Comparison of ENCODE assay signal across 42 mouse cellular contexts in genomic region chr7:141304537-141304936, GRCm38 (mm10). TPM values are rescaled to one million over a fixed set of nuclear protein-coding genes. Genes with fewer than 3 reads are reported as not detected.
"Had no signal": no experiment of that assay in that cellular context is flagged by ENCODE, and none has a peak within 500 bp of the region (broad histone marks: within the 10 kb centered on the region; RNA-seq: fewer than 3 reads in every experiment).

No protein-coding gene starts in this region.

- ATAC-seq: lung, postnatal 0 days; midbrain, embryonic 13.5 days; midbrain, embryonic 15.5 days; midbrain, embryonic 16.5 days had no signal

- H3K9me3 ChIP-seq: limb, embryonic 10.5 days; limb, embryonic 12.5 days; limb, embryonic 13.5 days; limb, embryonic 15.5 days; liver, embryonic 13.5 days; liver, embryonic 15.5 days; lung, embryonic 15.5 days; megakaryocyte, embryonic 14.5 days; midbrain, embryonic 10.5 days; midbrain, embryonic 12.5 days; midbrain, embryonic 13.5 days; midbrain, embryonic 15.5 days; neural tube, embryonic 12.5 days had no signal

- DNase-seq: layer of hippocampus, postnatal 36 days; left cerebral cortex, postnatal 4 days; liver, embryonic 13.5 days; lung, adult 18-20 months; lung, adult 2 months; lung, embryonic 14.5 days; lung, postnatal 10 days; lung, postnatal 14 days; lung, postnatal 36 days; lung, postnatal 4 days; midbrain, embryonic 14.5 days had no signal

- H3K9ac ChIP-seq: limb, embryonic 12.5 days; limb, embryonic 13.5 days; limb, embryonic 15.5 days; liver, embryonic 13.5 days; liver, embryonic 14.5 days; liver, embryonic 15.5 days; lung, embryonic 14.5 days; lung, embryonic 15.5 days; midbrain, embryonic 12.5 days; midbrain, embryonic 13.5 days; midbrain, embryonic 15.5 days; neural tube, embryonic 12.5 days had no signal

- H3K27me3 ChIP-seq: limb, embryonic 12.5 days; limb, embryonic 13.5 days; limb, embryonic 15.5 days; liver, embryonic 13.5 days; liver, embryonic 15.5 days; lung, embryonic 15.5 days; megakaryocyte, embryonic 14.5 days; midbrain, embryonic 12.5 days; midbrain, embryonic 13.5 days; midbrain, embryonic 15.5 days; neural tube, embryonic 12.5 days had no signal

- H3K4me3 ChIP-seq: left cerebral cortex, adult 2 months; limb, embryonic 10.5 days; limb, embryonic 12.5 days; limb, embryonic 13.5 days; limb, embryonic 15.5 days; liver, embryonic 13.5 days; liver, embryonic 15.5 days; lung, embryonic 15.5 days; megakaryocyte, embryonic 14.5 days; midbrain, embryonic 10.5 days; midbrain, embryonic 12.5 days; midbrain, embryonic 13.5 days; midbrain, embryonic 15.5 days; myocyte; neural tube, embryonic 12.5 days had no signal

- H3K4me2 ChIP-seq: limb, embryonic 12.5 days; limb, embryonic 13.5 days; limb, embryonic 15.5 days; liver, embryonic 13.5 days; liver, embryonic 15.5 days; lung, embryonic 14.5 days; lung, embryonic 15.5 days; midbrain, embryonic 11.5 days; midbrain, embryonic 12.5 days; midbrain, embryonic 13.5 days; midbrain, embryonic 15.5 days; neural tube, embryonic 12.5 days had no signal

- H3K4me1 ChIP-seq: limb, embryonic 10.5 days; limb, embryonic 12.5 days; limb, embryonic 13.5 days; lung, embryonic 15.5 days; midbrain, embryonic 10.5 days; midbrain, embryonic 12.5 days; midbrain, embryonic 13.5 days; midbrain, embryonic 15.5 days; neural tube, embryonic 12.5 days had no signal

- H3K27ac ChIP-seq: left cerebral cortex, adult 2 months; limb, embryonic 10.5 days; limb, embryonic 12.5 days; limb, embryonic 13.5 days; limb, embryonic 15.5 days; liver, embryonic 13.5 days; liver, embryonic 14.5 days; liver, embryonic 15.5 days; lung, embryonic 15.5 days; macrophage; midbrain, embryonic 10.5 days; midbrain, embryonic 12.5 days; midbrain, embryonic 13.5 days; midbrain, embryonic 15.5 days; neural tube, embryonic 12.5 days had no signal

RNA-seq across cellular contexts. Expression of gene Drd4, which starts 12.7 kb away (rescaled TPM):
- total RNA-seq: megakaryocyte progenitor cell, adult 5-6 weeks; megakaryocyte, adult 5-6 weeks; megakaryocyte-erythroid progenitor cell, adult 5-6 weeks; monocyte, adult 5-6 weeks had no signal
- polyA plus RNA-seq: liver, embryonic 13.5 days; liver, embryonic 14.5 days; liver, embryonic 15.5 days; lung, adult 2 months; macrophage; myocyte had no signal

RNA-seq across cellular contexts. Expression of gene Sct, which starts 25.6 kb away (rescaled TPM):
- total RNA-seq: layer of hippocampus, postnatal 36 days; left cerebral cortex, adult 18-20 months; left cerebral cortex, adult 2 months; left cerebral cortex, adult 8-10 months; left cerebral cortex, postnatal 10 days; left cerebral cortex, postnatal 14 days; left cerebral cortex, postnatal 25 days; left cerebral cortex, postnatal 36 days; megakaryocyte progenitor cell, adult 5-6 weeks; megakaryocyte, adult 5-6 weeks; megakaryocyte-erythroid progenitor cell, adult 5-6 weeks; monocyte, adult 5-6 weeks had no signal
- polyA plus RNA-seq: lung, adult 2 months; macrophage had no signal

RNA-seq across cellular contexts. Expression of gene Cdhr5, which starts 28.0 kb away (rescaled TPM):
- total RNA-seq: layer of hippocampus, postnatal 36 days; left cerebral cortex, adult 18-20 months; left cerebral cortex, adult 2 months; left cerebral cortex, adult 8-10 months; left cerebral cortex, postnatal 10 days; left cerebral cortex, postnatal 14 days; left cerebral cortex, postnatal 25 days; left cerebral cortex, postnatal 36 days; left cerebral cortex, postnatal 4 days; megakaryocyte progenitor cell, adult 5-6 weeks; megakaryocyte, adult 5-6 weeks; megakaryocyte-erythroid progenitor cell, adult 5-6 weeks; midbrain, postnatal 0 days; monocyte, adult 5-6 weeks had no signal
- polyA plus RNA-seq: limb, embryonic 10.5 days; limb, embryonic 12.5 days; limb, embryonic 13.5 days; lung, embryonic 14.5 days; lung, embryonic 15.5 days; lung, postnatal 0 days; macrophage; midbrain, embryonic 10.5 days; midbrain, embryonic 11.5 days; midbrain, embryonic 12.5 days; midbrain, embryonic 13.5 days; midbrain, embryonic 14.5 days; midbrain, embryonic 15.5 days; midbrain, embryonic 16.5 days; midbrain, postnatal 0 days; neural tube, embryonic 11.5 days; neural tube, embryonic 12.5 days had no signal
